14 mouse cellular contexts compared by ENCODE assay signal in the genomic region with DNA sequence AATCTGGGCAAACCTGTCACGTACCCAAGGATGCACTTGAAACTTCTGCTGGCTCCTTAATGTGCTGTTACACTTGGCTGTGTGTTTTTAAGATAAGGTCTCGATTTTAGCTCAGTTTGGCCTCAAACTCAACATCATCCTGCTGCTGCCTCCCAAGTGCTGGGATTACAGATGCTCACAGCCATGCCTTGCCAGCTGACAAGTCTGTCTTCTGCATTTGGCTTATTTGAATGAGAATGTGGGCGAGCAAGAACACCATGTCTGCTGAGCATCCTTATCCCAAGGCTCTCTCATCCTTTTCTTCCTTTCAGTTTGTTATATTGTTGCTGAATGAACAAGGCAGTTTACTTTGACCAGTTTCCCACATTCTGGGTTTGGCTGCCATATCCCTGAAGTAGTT.
"Had no signal": no experiment of that assay in that cellular context is flagged by ENCODE, and none has a peak within 500 bp of the region (broad histone marks: within the 10 kb centered on the region; RNA-seq: fewer than 3 reads in every experiment).

No protein-coding gene starts in this region.

- H3K9ac ChIP-seq: intestine, embryonic 15.5 days; limb, embryonic 15.5 days; liver, embryonic 13.5 days; liver, postnatal 0 days; midbrain, embryonic 12.5 days had no signal

- H3K27me3 ChIP-seq: intestine, embryonic 15.5 days; limb, embryonic 15.5 days; liver, embryonic 13.5 days; megakaryocyte, embryonic 14.5 days; midbrain, embryonic 12.5 days had no signal

- H3K4me1 ChIP-seq: intestine, embryonic 15.5 days; midbrain, embryonic 12.5 days had no signal

- H3K27ac ChIP-seq: intestine, embryonic 15.5 days; limb, embryonic 15.5 days; liver, embryonic 13.5 days; macrophage; midbrain, embryonic 12.5 days; stomach, postnatal 0 days had no signal

- H3K9me3 ChIP-seq: intestine, embryonic 15.5 days; limb, embryonic 15.5 days; liver, embryonic 13.5 days; megakaryocyte, embryonic 14.5 days; midbrain, embryonic 12.5 days had no signal

- ATAC-seq: intestine, embryonic 15.5 days; liver, postnatal 0 days; midbrain, embryonic 16.5 days had no signal

- H3K36me3 ChIP-seq: intestine, embryonic 15.5 days; limb, embryonic 15.5 days had no signal

- DNase-seq: kidney, adult 18-20 months; kidney, postnatal 10 days; kidney, postnatal 4 days; liver, embryonic 13.5 days; liver, postnatal 0 days; lung, postnatal 10 days; thymus, postnatal 36 days had no signal

- H3K4me2 ChIP-seq: intestine, embryonic 15.5 days; limb, embryonic 15.5 days; liver, embryonic 13.5 days; midbrain, embryonic 12.5 days had no signal

- H3K4me3 ChIP-seq: intestine, embryonic 15.5 days; limb, embryonic 15.5 days; liver, embryonic 13.5 days; megakaryocyte, embryonic 14.5 days; midbrain, embryonic 12.5 days had no signal
